Comparison of ENCODE assay signal across 31 mouse cellular contexts in the genomic region with DNA sequence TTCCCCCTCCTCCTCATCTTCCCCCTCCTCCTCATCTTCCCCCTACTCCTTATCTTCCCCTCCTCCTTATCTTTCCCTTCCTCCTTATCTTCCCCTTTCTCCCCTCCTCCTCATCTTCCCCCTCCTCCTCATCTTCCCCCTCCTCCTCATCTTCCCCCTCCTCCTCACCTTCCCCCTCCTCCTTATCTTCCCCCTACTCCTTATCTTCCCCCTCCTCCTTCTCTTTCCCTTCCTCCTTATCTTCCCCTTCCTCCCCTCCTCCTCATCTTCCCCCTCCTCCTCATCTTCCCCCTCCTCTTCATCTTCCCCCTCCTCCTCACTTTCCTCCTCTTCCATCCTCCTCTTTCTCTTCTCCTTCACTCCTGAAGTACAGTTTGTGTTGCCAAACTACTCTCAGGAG. TPM values are rescaled to one million over a fixed set of nuclear protein-coding genes. Genes with fewer than 3 reads are reported as not detected.
"Had no signal": no experiment of that assay in that cellular context is flagged by ENCODE, and none has a peak within 500 bp of the region (broad histone marks: within the 10 kb centered on the region; RNA-seq: fewer than 3 reads in every experiment).

No protein-coding gene starts in this region.

- ATAC-seq: forebrain, postnatal 0 days; hindbrain, postnatal 0 days; intestine, embryonic 16.5 days; liver, postnatal 0 days had no signal

- H3K9me3 ChIP-seq: hindbrain, embryonic 13.5 days; hindbrain, embryonic 15.5 days; limb, embryonic 10.5 days; limb, embryonic 12.5 days; liver, embryonic 13.5 days; liver, embryonic 15.5 days had no signal

- DNase-seq: forebrain, postnatal 0 days; gastrocnemius, postnatal 14 days; gastrocnemius, postnatal 36 days; heart, adult 2 months; kidney, adult 11 months; kidney, adult 9 months; kidney, postnatal 14 days; kidney, postnatal 36 days; layer of hippocampus, adult 9-11 months; layer of hippocampus, postnatal 36 days; liver; liver, embryonic 13.5 days; liver, postnatal 0 days had no signal

- H3K27ac ChIP-seq: heart, adult 2 months; hindbrain, embryonic 13.5 days; hindbrain, embryonic 15.5 days; hindbrain, postnatal 0 days; kidney, embryonic 15.5 days; kidney, postnatal 0 days; limb, embryonic 10.5 days; limb, embryonic 12.5 days; liver, embryonic 13.5 days; liver, embryonic 15.5 days had no signal

- H3K9ac ChIP-seq: forebrain, postnatal 0 days; hindbrain, embryonic 13.5 days; hindbrain, embryonic 15.5 days; kidney, embryonic 15.5 days; limb, embryonic 12.5 days; liver, embryonic 13.5 days; liver, embryonic 15.5 days; liver, postnatal 0 days had no signal

- H3K36me3 ChIP-seq: hindbrain, embryonic 13.5 days; hindbrain, embryonic 15.5 days; kidney, embryonic 15.5 days; limb, embryonic 10.5 days; limb, embryonic 12.5 days; liver, embryonic 13.5 days; liver, embryonic 15.5 days had no signal

- H3K27me3 ChIP-seq: hindbrain, embryonic 13.5 days; hindbrain, embryonic 15.5 days; kidney, embryonic 15.5 days; limb, embryonic 12.5 days; liver, embryonic 13.5 days; liver, embryonic 15.5 days had no signal

- H3K4me1 ChIP-seq: hindbrain, embryonic 13.5 days; hindbrain, embryonic 15.5 days; liver, embryonic 13.5 days; liver, embryonic 15.5 days had no signal

- H3K4me2 ChIP-seq: heart, embryonic 11.5 days; hindbrain, embryonic 13.5 days; hindbrain, embryonic 15.5 days; kidney, embryonic 15.5 days; limb, embryonic 12.5 days; liver, embryonic 11.5 days; liver, embryonic 13.5 days; liver, embryonic 15.5 days had no signal

- H3K4me3 ChIP-seq: heart, adult 2 months; hindbrain, embryonic 13.5 days; hindbrain, embryonic 15.5 days; kidney, embryonic 15.5 days; limb, embryonic 10.5 days; limb, embryonic 12.5 days; liver, embryonic 13.5 days; liver, embryonic 15.5 days had no signal

RNA-seq across cellular contexts. Expression of gene Mlana, which starts 0.8 kb away (rescaled TPM):
- total RNA-seq: forebrain, postnatal 0 days; gastrocnemius, adult 18-20 months; gastrocnemius, adult 8-10 months; gastrocnemius, postnatal 14 days; hematopoietic stem cell, adult 5-6 weeks; hindbrain, postnatal 0 days had no signal
- polyA plus RNA-seq: forebrain, postnatal 0 days; gonadal fat pad, adult 2 months; hindbrain, embryonic 13.5 days; hindbrain, embryonic 15.5 days; hindbrain, postnatal 0 days; intestine, embryonic 14.5 days; intestine, embryonic 16.5 days; kidney, adult 2 months; kidney, embryonic 15.5 days; kidney, postnatal 0 days; large intestine, adult 2 months; limb, embryonic 10.5 days; limb, embryonic 12.5 days; liver, embryonic 11.5 days; liver, embryonic 13.5 days; liver, embryonic 15.5 days; liver, postnatal 0 days had no signal
